Mouse (Mus musculus): ENCODE data around the gene Nudt15. TPM values are rescaled to one million over a fixed set of nuclear protein-coding genes. Genes with fewer than 3 reads are reported as not detected.
"Not testable (repeated sequence)": the region's sequence is repeated elsewhere in the genome, so short reads cannot be mapped to it uniquely, and the experiment has no call there.

The Nudt15 gene
- polyA plus RNA-seq (2015; fragmentation: Nextera tagmentation; extraction: Ambion mirVana), result 9.5 and 9.7 TPM in 2 replicates

DNA sequence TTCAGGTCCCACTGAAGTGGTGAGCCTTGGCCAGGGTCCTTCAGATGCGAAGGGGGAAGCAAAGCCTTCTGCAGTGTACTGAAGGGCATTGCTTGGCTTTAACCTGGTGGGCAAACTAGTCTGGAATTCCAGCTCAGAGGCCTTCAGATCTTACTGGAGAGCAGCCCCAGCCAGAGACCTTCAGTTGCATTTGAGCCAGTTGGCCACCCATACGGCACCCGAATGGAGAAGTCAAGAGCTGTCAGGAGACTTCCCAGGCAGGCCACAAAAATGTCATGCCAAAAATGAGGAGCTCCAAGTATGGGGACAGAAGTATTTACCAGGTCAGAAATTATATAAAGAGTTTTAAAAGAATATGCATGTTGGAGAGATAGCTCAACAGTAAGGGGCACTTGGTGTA, at the start of gene Nudt15:
TSS of gene Nudt15 (minus strand) at position 192 of the 400 bp plus-strand sequence.
- no peaks in the 10 kb centered on the region for H3K9me3 ChIP-seq
- no peaks in the 10 kb centered on the region for H3K36me3 ChIP-seq
- no peak within 1 kb of the TSS for H3K27ac ChIP-seq (replicated peaks)
- H3K4me1 ChIP-seq (replicated peaks), result peaks cover 5% of the 10 kb centered on the region; the same call in 1 of the 2 replicates
- no peaks in the 10 kb centered on the region for H3K27me3 ChIP-seq
- no peak within 1 kb of the TSS for H3K9ac ChIP-seq
- WGBS, result 87% methylated on average over 3 of the region's 3 CpGs
- H3K4me3 ChIP-seq, result no peak within 1 kb of the TSS
- no peak within 1 kb of the TSS for H3K4me2 ChIP-seq
- ATAC-seq (ENCODE audit: low read depth), result no peak

GRCm38 (mm10) chr14:73592166-73592565, 44.1 kb upstream of the Nudt15 start:
- H3K36me3 ChIP-seq, result peaks cover 59% of the 10 kb centered on the region
- H3K9ac ChIP-seq, result no peak overlapping the region
- no peaks in the 10 kb centered on the region for H3K27me3 ChIP-seq
- H3K4me2 ChIP-seq, result no peak overlapping the region
- no peaks in the 10 kb centered on the region for H3K9me3 ChIP-seq
- 70% methylated on average over 1 of the region's 1 CpGs for WGBS
- H3K27ac ChIP-seq (replicated peaks), result no peak overlapping the region
- H3K4me1 ChIP-seq (replicated peaks), result no peaks in the 10 kb centered on the region
- no peak for ATAC-seq (ENCODE audit: low read depth)
- no peak overlapping the region for H3K4me3 ChIP-seq

- Histone ChIP-seq H3K9ac (no peak overlapping the region), H3K27ac (replicated peaks) (no peak overlapping the region), H3K27me3 (no peaks in the 10 kb centered on the region), H3K36me3 (peaks cover 39% of the 10 kb centered on the region), H3K4me3 (no peak overlapping the region), H3K4me2 (no peak overlapping the region), H3K9me3 (no peaks in the 10 kb centered on the region), H3K4me1 (replicated peaks) (no peaks in the 10 kb centered on the region)
- 74% methylated on average over 1 of the region's 1 CpGs for WGBS
- no peak for ATAC-seq (ENCODE audit: low read depth)
Measured at GRCm38 (mm10) chr14:73588080-73588479, 40.0 kb upstream of the Nudt15 start.

DNA sequence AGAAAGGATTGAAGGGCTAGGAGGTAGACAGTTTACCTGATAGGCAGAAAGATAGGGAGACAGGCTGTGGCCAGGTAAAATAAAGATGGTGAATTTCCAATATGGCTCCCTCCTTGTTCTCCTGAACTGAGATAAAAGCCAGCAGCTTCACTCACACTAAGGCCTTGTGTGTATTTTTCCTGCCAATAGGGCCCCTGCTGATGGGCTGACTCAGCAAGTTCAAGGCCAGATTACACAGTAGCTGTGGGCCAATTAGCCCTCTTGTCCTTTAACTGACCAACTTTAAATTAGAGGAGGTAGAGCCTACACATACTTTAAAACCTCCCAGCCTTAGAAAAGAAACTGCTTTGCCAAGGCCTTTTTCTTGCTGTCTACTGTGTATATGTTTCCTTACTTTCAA, 28.3 kb upstream of the Nudt15 start:
- no peaks in the 10 kb centered on the region for H3K9me3 ChIP-seq
- ATAC-seq (ENCODE audit: low read depth), result no peak

GRCm38 (mm10) chr14:73574053-73574452, 26.0 kb upstream of the Nudt15 start:
- Histone ChIP-seq H3K9ac (no peak overlapping the region), H3K9me3 (no peaks in the 10 kb centered on the region), H3K4me3 (no peak overlapping the region), H3K36me3 (peaks cover 36% of the 10 kb centered on the region), H3K27me3 (no peaks in the 10 kb centered on the region), H3K4me2 (no peak overlapping the region), H3K4me1 (replicated peaks) (no peaks in the 10 kb centered on the region), H3K27ac (replicated peaks) (no peak overlapping the region)
- 87% methylated on average over 5 of the region's 5 CpGs for WGBS
- ATAC-seq (ENCODE audit: low read depth), result no peak

More for the DNA sequence above, 28.3 kb upstream of the Nudt15 start:
- Histone ChIP-seq H3K27ac (replicated peaks) (no peak overlapping the region), H3K4me2 (no peak overlapping the region), H3K27me3 (no peaks in the 10 kb centered on the region), H3K36me3 (peaks cover 30% of the 10 kb centered on the region), H3K4me1 (replicated peaks) (no peaks in the 10 kb centered on the region), H3K9ac (no peak overlapping the region), H3K4me3 (no peak overlapping the region)

DNA sequence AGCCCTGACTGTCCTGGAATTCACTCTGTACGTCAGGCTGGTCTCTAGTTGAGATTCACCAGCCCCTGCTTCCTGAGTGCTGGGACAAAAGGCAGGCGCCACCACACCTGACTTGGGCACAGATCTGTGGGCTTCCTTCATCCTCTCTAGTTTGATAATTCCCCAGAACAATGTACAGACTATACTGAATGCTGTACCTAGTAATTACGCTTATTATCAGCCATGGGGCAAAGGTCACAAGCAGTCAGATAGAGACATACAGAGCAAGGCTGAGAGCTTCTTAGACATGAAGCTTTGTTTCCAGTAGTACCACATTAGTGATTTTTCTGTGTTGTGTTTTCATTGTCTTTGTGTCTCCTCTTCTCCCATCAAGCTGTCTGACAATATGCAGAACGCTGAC, 23.1 kb upstream of the Nudt15 start:
- no peak for ATAC-seq (ENCODE audit: low read depth)
- Histone ChIP-seq H3K9ac (no peak overlapping the region), H3K9me3 (no peaks in the 10 kb centered on the region), H3K36me3 (peaks cover 41% of the 10 kb centered on the region), H3K4me1 (replicated peaks) (no peaks in the 10 kb centered on the region), H3K4me2 (no peak overlapping the region), H3K27ac (replicated peaks) (no peak overlapping the region), H3K27me3 (no peaks in the 10 kb centered on the region), H3K4me3 (no peak overlapping the region)
- 96% methylated on average over 4 of the region's 4 CpGs for WGBS

GRCm38 (mm10) chr14:73569831-73570230, 21.8 kb upstream of the Nudt15 start:
- H3K27me3 ChIP-seq; H3K27ac ChIP-seq (replicated peaks); H3K4me3 ChIP-seq; H3K4me2 ChIP-seq; ATAC-seq (ENCODE audit: low read depth); H3K9me3 ChIP-seq; H3K9ac ChIP-seq; H3K4me1 ChIP-seq (replicated peaks): not testable (repeated sequence)
- peaks cover 33% of the 10 kb centered on the region for H3K36me3 ChIP-seq
- 92% methylated on average over 4 of the region's 4 CpGs for WGBS

DNA sequence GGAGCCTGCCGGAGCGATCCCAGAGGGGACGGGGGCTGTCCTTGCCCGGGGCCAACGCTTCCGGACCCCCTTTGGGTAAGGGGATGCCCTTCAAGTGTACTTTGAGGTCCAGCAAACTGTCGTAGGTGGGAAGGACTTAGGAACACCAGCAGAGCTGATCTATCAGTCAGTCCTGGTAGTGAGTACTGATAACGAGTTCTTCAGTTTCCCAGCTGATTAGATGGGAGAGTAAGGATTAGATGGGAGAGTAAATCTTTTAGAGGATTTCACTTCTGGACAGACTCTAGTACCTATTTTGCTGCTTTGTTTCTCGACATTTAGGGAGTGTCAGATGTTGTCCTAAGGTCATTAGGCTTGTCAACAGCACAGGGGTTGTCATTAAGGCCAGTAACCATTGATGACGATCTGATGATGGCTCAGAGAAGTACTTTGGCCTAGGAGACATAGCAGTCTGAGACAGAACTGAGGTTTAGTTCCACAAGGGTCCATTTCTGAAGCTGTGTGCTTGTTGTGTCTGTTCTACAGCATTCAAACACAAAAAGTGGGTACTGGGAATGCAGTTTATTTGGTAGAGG, 5.2 kb upstream of the Nudt15 start:
- Histone ChIP-seq H3K27ac (replicated peaks) (peak overlapping the region; percentile 81), H3K9me3 (no peaks in the 10 kb centered on the region), H3K4me1 (replicated peaks) (peaks cover 20% of the 10 kb centered on the region), H3K36me3 (peaks cover 21% of the 10 kb centered on the region), H3K4me2 (peak overlapping the region; percentile 85), H3K9ac (peak overlapping the region; percentile 93), H3K4me3 (peak overlapping the region; percentile 98), H3K27me3 (no peaks in the 10 kb centered on the region)
- 0% methylated on average over 10 of the region's 10 CpGs for WGBS
- ATAC-seq (ENCODE audit: low read depth), result peak; percentile 73

- H3K27ac ChIP-seq (replicated peaks), result peak overlapping the region; percentile 81
- H3K9ac ChIP-seq, result peak overlapping the region; percentile 93
- H3K4me1 ChIP-seq (replicated peaks), result peaks cover 20% of the 10 kb centered on the region
- peaks cover 21% of the 10 kb centered on the region for H3K36me3 ChIP-seq
- peak overlapping the region; percentile 85 for H3K4me2 ChIP-seq
- H3K4me3 ChIP-seq, result peak overlapping the region; percentile 98
- ATAC-seq (ENCODE audit: low read depth), result peak; percentile 94
- no peaks in the 10 kb centered on the region for H3K27me3 ChIP-seq
- H3K9me3 ChIP-seq, result no peaks in the 10 kb centered on the region
- WGBS, result 3% methylated on average over 61 of the region's 61 CpGs
Measured at GRCm38 (mm10) chr14:73552341-73553121, 4.5 kb upstream of the Nudt15 start.

DNA sequence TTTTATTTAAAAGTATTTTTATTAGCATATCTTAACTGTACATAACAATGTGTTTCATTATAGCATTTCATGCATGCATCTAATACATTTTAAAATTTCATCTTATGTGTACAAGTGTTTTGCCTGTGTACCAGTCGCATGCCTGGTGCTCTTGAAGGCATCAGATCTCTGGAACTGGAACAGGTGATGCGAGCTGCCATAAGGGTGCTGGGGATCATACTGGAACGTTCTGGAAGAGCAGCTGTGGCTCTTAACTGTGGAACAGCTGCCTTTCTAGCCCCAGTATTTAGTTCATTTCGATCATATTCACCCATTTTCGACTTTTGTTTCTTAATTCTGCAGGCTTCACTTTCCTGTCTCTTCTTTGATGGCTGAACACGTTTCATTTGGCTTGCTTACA, 3.1 kb upstream of the Nudt15 start:
- Histone ChIP-seq H3K36me3 (peaks cover 12% of the 10 kb centered on the region), H3K27me3 (no peaks in the 10 kb centered on the region), H3K9me3 (no peaks in the 10 kb centered on the region), H3K4me3 (no peak overlapping the region), H3K4me1 (replicated peaks) (peaks cover 20% of the 10 kb centered on the region), H3K4me2 (no peak overlapping the region), H3K27ac (replicated peaks) (no peak overlapping the region), H3K9ac (no peak overlapping the region)
- ATAC-seq (ENCODE audit: low read depth), result no peak
- WGBS, result 82% methylated on average over 6 of the region's 6 CpGs

DNA sequence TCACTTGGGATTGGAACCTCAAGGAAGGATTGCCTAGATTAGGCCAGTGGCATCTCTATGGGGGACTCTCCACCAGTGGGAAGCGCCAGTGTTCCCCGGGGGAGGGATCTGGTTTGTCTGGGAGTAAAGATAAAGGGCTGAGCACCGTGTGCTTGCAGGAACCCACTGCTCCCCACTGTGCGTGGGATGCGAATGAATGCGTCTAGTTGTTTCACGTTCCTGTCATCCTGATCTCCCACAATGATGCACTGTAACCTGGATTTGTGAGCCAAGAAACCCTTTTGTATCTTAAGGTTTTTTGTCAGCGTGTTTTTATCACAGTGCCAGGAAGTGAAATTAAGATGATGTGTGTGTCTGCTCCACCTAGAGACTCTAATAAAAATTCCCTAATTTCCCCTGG, 2.7 kb upstream of the Nudt15 start:
- Histone ChIP-seq H3K4me1 (replicated peaks) (peaks cover 20% of the 10 kb centered on the region), H3K9ac (no peak overlapping the region), H3K4me3 (no peak overlapping the region), H3K27me3 (no peaks in the 10 kb centered on the region), H3K9me3 (no peaks in the 10 kb centered on the region), H3K27ac (replicated peaks) (no peak overlapping the region), H3K36me3 (peaks cover 8% of the 10 kb centered on the region; the same call in 1 of the 2 replicates), H3K4me2 (no peak overlapping the region)
- no peak for ATAC-seq (ENCODE audit: low read depth)
- WGBS, result 36% methylated on average over 8 of the region's 8 CpGs

- peaks cover 20% of the 10 kb centered on the region for H3K4me1 ChIP-seq (replicated peaks)
- no peak overlapping the region for H3K9ac ChIP-seq
- H3K4me2 ChIP-seq, result no peak overlapping the region
- H3K36me3 ChIP-seq, result 0 out of 2 replicates have a peak, but pooled peaks cover 4% of the 10 kb centered on the region
- no peak overlapping the region for H3K4me3 ChIP-seq
- no peak overlapping the region for H3K27ac ChIP-seq (replicated peaks)
- no peaks in the 10 kb centered on the region for H3K27me3 ChIP-seq
- H3K9me3 ChIP-seq, result no peaks in the 10 kb centered on the region
- no peak for ATAC-seq (ENCODE audit: low read depth)
- WGBS, result 55% methylated on average over 3 of the region's 3 CpGs
Measured at GRCm38 (mm10) chr14:73550291-73550690, 2.2 kb upstream of the Nudt15 start.

Measured in neural tube, embryonic 13.5 days (tissue).